Mouse (Mus musculus): ENCODE measurements at regions not wholly inside any gene's neighbourhood (a gene's known extent, or its start where the extent isn't known, plus 50 kb on each side); places are given as distances from the start of the nearest gene placed in this dataset.

DNA sequence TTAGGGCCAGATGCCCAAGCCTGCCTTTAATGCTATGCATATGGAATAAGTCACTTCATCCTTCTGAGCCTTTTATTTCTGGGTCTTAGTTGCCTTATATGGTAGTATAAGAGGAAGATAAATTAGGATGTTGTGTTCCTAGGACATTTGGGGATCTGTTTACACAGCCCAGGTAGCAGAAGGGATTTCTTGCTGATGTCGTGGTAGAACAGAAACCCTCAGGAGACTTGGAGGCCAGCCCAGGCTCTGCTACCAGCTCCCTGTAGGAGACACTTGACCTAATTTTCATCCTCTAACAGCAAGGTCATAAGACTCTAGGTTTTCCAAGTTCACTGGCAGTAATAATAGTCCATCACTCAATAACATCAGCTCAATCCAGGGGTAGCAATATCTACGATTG is 399.7 kb downstream of the Tns1 start:
- no peak for DNase-seq

DNA sequence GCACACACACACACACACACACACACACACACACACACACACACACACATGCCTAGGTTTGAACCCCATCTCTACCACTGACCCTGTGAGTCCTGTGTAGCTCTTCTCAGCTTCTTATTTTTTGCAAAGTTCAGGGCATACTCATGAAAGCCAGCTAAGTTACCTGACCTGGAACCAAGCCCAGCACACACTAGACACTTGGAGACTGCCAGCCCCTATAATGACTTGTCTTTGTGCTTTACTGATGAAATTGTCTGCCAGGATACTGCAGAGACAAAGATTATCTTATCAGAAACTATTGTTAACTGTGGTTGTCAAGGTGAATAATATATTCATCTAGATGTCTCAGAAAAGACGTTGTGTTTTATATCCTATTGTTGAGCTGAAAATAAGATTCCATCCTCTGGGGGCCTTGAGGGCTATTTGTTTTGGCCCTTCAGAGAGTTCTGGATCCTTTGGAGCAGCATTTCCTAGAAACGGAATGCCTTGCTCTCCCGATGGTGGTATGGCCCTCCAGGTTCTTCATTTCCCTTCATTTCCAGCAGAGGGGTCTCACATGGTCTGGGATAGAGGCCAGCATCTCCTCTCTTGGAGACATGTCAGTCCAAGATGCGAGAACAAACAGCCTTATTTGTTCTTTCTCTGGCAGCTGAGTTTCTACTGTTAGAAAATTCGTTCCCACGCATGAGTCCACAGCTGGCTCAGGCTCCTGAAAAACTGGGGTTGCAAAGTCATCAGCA is 402.6 kb downstream of the Tns1 start:
- no peak for DNase-seq

DNA sequence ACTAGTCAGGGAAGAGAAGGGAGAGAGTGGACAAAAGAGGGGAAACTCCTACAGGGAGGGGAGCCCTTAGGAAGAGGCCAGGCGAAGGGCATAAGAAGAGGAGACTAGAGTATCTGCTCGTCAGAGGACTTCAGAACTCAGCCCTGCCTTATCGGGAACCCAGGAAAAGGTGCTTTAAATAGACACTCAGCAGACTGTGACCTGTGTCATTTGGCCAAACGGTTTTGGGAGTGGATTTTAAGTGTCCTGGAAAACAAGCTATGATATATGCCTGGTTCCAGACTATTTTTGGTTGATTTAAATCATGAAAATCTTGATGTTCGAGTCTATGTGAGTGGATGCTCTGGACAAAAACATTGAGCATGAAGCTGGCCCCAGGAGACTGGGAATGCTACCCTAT is 405.8 kb downstream of the Tns1 start:
- DNase-seq = no peak

DNA sequence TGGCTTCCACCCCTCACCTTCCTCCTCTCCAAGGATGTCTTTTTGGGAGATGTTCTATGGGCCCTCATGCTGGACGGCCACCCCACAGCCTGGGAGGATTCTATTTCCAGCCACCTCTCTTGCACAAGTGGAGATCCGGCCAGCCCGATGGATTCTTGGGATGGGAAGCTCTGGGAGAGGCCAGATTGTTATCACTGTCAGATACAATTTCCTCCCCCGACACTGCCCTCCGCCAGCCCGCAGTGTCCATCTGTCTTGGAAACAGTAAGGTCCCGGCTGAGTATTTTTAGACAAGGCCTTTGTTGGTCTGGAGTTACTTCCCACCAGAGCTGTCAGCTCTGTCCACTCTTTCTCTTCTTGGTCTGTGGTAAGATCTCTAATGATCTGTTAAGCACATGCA is 406.8 kb downstream of the Tns1 start:
- DNase-seq = no peak

DNA sequence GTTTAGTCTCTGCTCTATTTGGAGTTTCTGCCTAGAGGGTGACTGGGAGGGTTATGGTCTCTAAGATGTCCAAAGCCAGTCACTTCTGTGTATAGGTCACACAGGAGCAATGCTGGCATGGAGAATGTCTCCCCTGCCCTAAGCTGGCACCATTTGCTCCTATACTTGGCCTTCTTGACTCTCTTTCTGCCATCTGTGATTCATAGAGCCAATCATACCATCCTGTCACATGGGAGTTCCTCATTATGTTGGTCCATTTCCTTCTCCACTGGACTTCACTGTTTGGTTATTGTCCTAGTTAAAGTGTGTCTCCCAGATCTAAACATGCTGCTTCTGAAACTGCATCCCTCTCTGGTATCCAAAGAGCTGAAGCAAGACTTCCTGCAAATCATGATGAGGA is 407.3 kb downstream of the Tns1 start:
- DNase-seq = no peak

DNA sequence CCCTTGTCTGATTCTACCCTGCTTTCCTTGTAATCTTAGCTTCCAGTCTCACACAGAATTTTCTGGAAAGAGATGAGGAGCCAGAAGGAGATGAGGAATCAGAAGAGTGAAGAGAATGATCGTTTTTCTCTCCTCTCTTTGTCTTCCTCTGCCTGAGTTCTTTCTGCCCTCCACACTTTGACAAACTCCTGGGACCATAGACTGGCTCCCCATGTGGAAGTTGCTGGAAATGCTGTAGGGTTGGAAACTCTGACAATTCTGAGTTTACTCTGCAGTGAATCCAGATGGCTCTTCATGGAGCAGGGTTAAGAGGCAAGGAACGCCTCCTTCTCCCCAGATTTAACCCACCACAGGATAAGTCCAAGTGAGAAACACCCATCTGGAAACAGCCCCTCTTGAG is 408.7 kb downstream of the Tns1 start:
- DNase-seq = no peak

DNA sequence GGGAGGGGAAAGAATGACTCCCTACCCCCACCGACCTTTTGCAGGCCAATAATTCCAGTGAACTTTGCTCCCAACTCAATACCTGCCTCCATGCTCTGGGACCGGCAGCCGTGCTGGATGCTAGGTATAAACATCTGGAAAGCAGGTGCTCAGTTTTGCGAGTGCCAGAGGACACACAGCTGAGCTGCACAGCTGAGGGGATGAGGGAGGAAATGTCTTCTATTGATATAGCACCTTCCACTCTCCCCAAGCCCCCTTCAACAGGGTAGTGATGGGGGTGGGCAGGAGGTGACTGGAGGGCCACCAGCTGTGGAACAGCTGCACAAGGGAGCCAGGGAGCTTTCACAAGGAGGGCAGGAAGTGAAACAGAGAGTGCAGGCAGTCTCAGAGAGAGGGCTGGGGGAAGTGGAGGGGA is 421.8 kb downstream of the Tns1 start:
- no peak for DNase-seq

DNA sequence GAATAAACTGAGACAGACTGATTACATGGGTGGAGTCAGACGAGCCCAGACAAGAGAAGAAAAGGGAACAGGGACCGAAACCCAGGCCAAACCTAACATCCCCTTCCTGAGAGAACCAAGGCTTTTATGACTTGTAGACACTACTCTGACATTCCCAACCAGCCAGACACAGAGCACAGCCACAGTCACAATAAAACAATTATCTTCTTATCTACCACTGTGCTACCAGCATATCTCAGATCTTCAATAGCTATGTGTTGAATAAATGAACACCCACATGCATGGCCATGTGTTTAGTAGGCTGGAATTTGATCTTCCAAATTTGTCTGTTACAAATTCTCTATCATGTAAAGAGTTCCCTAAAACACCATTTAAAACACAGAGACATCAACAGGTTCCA is 430.7 kb downstream of the Tns1 start:
- DNase-seq = no peak

DNA sequence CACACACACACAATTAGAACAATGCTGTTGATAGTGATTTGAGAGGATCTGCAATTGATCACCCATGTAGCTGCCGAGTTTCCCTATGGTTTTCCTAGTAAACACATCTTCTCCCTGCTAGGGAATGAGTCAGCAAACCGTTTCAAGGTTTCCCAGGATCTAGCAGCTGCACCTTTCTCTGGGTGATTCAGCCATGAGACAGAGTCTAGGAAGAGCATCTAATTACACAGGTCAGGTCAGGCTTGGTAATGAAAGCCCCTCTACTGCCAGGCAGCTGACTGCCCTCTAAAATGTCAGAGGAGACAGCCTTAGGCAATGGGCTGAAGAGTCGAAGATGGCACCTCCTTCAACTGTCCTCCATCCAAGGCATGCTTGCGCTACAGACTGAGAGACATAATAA is 438.5 kb downstream of the Tns1 start:
- no peak for DNase-seq

DNA sequence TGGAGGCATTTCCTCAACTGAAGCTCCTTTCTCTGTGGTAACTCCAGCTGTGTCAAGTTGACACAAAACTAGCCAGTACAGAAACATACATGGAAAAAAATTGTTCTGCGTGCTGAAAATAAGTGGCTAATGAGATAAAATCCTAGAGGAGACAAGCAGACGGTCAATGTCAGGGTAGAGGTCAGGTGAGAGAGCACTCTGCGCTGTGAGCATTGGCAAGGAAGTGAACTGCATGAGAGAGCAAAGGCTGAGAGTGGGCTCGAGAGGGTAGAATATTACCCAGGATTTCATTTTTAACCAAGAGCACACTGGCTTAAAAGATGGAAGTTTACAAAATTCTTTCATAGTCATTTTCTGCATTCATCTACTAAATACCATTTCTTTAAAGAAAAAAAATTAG is 439.2 kb downstream of the Tns1 start:
- no peak for DNase-seq

DNA sequence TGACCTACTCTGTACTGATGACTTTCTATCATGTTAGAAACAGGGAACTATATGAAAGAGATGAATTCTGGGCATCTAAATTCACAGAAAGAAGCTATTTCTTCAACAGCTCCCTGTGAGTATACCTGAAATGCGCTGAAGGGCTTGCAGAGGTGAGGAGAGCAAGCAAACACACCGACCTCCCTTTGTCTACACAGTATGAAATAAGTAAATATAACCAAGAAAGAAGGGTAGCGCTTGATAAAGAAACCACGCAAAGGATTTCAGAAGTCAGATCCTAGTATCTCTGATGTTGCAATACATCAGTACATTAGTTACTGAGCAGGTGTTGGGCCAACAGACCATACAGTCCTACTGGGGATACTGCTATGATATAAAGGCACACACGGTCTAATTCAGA is 440.1 kb downstream of the Tns1 start:
- DNase-seq = no peak

DNA sequence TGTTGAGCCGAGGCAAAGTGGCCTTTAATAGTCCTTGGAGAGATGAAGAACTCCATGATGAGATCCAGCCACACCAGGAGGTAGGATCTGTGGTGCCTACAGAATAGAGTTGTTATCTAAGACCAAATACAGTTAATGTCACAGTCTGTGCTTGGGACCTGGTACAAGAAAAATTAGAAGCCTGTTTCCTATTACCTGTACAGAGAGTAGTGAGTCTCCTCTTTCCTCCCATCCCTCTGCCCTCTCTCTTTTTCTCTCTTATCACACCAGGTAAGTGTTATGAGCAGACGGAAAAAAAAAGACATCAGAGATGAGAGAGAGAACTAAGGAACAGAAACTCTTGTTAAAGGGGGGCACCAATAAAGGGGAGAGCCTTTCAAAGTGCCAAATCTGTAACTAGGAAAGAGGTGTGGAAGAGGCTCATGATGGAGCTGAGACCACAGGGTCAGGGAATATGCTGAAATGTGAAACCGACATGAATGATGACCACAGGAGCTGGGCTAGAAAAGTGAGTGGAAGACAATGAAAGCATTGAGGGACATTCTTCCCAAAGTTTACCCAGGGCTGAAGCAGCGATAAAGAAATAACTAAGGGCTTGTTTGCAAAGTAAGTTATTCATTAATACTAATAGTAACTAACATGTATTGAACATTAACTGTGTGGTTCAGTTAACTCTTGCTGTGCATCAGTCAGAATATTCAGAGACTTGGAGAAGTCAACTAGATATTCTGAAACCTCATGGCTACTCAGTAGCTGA is 440.9 kb downstream of the Tns1 start:
- DNase-seq = no peak

DNA sequence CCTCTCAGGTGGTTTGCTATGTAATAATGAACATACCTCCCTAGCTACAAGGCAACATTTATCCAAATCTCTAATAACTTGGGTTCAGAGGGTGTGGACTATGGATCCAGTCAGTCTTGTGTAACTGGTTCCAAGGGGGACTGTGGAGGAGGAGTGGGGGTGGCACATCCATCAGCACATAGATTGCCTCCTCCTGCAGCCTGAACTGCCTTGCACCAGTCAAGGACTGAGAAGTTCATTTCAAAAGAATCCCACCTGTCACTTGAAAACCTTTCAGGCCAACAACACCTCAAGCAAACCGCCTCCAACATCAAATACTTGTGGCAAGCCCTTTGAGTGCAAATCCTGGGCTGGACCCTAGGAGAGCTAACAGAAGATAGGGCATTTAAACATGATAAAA is 442.6 kb downstream of the Tns1 start:
- DNase-seq = no peak

DNA sequence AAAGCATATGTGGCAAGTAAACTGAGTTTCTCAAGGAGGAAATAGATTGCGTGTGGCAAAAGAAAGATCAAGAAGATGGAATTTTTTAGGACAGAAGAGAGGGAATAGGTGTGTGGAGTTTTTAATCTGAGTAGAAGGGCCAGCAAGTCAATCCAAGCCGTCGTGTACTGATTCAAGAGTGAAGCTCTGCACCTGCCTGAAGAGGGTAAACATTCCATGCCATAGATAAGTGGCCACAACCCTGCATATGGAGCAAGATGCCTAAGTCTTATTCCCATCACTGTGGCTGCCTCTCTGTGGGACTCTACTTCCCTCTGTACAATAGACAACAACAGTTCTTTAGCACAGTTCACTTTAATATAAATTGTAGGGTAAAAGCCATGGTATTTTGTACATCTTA is 443.4 kb downstream of the Tns1 start:
- DNase-seq = no peak

DNA sequence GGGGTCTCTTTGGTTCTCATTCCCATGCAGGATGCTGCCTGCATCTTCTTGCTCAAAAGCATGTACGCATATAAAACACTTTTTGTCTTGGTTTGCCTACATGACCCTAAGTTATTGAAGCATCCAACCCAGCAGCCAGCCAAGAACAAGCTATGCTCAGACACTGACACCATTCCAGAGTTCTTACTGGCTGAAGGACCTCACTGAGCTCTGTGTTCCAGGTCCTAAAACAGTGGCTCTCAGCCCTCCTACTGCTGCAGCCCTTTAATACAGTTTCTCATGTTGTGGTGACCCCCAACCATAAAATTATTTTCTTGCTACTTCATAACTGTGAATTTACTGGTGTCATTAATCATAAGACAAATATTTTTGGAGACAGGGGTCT is 450.4 kb downstream of the Tns1 start:
- no peak for DNase-seq

DNA sequence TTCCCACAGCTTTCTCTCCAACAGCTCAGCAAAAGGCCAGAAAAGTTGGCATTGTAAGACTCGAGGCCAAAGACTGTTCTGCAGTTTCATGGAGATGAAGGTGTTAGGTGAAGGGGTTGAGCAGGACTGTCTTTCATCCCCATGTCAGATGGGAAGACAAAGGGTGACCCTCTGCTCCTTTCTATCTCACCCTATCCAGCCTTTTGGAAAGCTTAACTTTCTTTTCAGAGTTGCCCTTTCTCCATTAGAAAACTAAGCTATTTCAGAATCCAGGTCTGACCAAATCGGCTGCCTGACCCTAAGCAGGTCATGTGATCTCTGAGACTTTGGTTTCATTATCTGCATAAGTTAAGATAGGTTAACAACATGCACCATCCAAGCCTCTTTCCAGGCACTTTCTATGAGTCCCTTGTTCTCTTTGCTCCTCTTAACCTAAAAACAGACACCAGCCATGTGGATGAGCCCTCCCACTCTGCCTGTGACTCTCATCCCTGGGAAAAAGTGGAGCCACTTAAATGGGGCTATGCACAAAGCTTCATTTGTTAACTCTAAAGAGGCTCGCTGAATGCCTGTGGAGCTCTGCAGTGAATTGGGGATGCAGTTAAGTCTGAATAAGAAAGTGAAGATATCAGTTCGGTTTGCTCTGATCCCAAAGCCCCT is 450.9 kb downstream of the Tns1 start:
- no peak for DNase-seq

DNA sequence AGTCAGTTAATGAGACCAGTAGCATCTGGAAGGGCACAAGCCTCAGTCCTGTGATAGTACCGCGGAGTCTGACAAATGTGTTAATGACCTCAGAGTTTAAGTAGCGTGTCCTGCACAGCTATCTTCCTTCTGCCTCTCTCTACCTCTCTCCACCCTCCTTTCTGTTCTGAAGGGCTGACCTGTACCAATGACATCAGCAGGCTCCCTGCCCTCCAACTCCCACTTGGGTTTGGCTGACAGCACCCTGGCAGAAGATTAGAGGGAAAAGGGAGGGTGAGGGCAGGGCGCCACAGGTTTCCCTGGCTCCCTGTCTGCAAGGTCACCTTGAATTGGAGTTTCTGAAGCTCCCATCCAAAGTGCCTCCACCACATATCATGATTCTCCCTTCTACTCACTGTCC is 452.0 kb downstream of the Tns1 start:
- no peak for DNase-seq

DNA sequence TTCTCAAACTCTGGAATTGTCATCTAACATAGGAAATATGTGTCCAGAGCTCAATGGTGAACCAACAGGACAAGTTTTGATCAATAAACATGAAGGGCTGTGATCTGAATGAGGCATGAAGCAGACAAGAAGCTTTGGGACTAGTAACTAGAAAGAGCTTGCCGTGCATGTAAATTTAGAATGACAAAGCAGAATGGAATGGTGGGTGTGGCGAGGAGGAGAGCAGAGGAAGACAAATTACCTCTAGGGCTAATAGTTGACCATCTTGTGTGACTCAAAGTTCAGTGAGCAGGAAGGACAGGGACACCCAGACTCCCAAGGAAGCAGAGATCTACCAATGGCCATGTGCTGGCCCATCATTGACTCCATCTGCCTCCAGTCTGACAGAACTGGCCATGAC is 455.6 kb downstream of the Tns1 start:
- DNase-seq = no peak

DNA sequence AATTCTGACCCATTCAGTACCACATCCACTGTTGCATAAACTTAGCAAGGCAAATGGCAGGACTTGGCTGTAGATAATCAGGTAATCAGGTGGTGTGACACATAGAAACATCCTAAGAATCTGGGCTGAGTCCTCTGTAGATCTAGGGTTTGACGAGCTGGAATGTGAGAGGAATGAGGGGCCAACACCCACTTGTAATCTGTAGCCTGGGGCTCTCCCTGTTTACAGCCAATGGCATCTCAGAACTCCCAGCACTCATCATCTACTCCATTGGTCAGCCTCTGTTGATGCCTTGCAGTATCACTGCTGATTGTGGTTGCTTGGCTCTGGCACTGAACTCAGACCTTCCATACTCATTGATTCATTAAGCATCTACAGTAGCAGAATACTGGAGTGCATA is 460.7 kb downstream of the Tns1 start:
- no peak for DNase-seq

DNA sequence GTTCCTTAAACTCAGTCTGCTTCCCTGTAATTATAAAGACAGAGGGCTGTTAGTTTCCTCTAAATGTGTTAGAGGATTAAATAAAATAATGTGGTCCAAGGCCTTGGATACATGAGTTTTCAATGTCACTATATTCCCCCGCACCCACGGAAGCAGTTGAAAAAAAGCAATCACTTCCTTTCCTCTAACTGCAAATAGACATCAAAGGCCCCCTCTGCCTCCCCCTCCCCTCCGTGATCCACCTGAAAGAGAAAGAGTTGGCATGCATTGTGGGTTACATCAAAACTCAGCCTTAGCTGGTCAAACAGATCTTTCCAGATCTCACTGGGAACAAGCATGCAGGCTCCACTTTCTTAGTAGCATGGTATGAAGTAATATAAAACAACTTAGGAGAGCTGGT is 479.2 kb downstream of the Tns1 start:
- DNase-seq = no peak

DNA sequence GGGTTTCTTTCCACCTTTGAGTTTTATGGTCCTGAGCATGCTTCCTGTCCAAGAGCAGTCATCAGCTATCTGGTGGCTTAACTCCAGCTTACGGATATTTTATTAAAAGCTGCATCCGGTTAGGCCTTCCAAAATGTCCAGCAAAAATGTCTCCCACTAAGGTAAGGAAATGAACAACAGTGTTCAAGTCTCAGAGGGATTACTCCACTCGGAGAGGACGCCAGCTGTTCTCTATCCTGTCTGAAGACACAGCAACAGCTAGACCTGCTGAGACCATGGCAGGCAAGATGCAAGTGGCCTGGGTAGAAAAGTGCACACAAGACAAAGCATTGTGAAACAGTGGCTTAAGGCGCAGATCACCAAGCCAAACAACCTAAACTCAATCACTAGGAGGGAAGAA is 479.9 kb downstream of the Tns1 start:
- DNase-seq = no peak

DNA sequence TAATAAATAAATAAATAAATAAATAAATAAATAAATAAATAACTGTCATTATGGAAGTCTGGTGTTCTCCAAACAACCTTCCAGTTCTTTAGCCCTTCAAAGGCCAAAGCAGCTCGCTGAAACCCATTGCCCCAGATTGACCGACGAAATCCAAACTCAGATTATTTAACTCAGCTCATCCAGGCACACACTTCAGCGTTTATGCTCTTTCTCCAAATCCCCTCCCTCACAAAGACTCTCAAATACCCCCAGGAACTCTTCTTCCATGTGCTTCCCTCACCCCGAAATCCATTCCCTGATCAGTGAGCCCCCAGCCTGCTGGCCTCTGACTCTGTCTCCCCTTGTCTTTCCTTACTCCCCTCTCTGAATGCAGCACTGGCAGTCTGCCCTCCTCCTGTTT is 480.8 kb downstream of the Tns1 start:
- DNase-seq = no peak

DNA sequence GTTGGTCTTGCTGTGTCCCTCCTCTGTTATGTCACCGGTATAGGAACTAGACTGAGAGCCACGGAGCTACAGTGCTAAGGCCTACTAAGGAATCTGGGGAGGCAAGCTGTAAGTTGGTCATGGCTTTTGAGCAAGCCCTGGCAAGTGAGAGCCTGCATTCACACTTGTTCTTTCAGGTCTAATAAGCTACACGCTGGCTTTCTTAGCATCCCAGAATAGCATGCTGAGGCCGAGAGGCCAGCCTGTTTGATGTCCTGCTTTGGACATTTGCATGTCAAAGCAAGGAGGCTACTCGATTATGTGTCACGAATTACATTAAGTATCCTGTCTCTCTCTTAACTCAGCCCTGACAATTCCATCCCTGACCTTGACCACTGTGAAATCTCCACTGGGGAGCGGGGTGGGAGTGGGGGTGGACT is 481.5 kb downstream of the Tns1 start:
- no peak for DNase-seq

DNA sequence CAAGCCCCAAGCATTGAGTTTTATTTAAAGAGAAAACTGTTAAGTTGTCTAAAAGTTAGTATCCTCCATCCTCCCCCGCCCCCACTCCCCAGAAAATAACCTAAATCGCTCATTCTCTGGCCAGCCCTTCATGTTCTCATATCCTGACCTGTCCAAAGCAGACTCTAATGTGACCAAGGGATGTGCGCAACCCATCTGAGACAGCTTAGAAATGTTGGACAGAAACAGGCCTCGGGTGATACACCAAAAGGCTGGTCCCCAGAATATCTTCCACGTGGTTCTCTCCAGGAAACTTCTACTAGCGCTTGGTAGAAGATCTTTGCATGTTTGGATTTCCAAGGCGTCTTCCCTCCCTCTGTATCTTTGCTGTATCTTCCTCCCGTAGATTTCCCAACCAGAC is 482.8 kb downstream of the Tns1 start:
- no peak for DNase-seq

Data from layer of hippocampus, adult 9-11 months (tissue).